Mouse (Mus musculus) adrenal gland, adult (tissue): ENCODE measurements at regions not wholly inside any gene's neighbourhood (a gene's known extent, or its start where the extent isn't known, plus 50 kb on each side); places are given as distances from the start of the nearest gene placed in this dataset.

Source experiments
- DNase-seq, 2 experiments: peaks; one replicate each; pipeline ENCODE4 v3.0.0; 2022 to 2023; ENCODE audit warnings: low spot score in 1 of 2; ENCODE audit not compliant: inconsistent age in 2 of 2

DNA sequence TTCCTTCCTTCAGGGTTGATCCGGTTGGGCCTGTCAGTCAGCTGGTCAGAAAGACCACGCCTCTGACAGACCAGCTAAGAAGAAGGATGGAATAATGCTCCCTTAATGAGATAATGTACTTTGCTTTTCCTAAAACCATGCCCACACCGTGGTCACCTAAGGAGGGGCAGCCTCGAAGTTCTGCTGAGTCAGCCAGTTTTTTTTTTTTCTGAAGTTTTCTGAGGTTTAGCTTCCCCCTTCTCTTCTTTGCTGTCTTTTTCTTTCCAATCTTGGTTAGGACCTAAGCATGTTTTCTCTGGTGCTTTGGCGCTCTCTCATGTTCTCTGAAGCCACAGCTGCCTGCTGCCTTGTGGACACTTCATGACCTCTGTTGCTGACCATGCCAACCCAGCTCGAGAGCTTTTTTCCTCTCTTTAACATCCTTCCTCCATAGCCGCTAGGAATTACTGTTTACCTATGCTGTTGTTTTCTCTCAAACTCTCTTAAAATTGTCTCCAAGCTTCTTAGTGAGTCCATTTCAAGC lies 84.7 kb upstream of the Zfp648 start:
- peak; percentile 5 to 26 for DNase-seq

DNA sequence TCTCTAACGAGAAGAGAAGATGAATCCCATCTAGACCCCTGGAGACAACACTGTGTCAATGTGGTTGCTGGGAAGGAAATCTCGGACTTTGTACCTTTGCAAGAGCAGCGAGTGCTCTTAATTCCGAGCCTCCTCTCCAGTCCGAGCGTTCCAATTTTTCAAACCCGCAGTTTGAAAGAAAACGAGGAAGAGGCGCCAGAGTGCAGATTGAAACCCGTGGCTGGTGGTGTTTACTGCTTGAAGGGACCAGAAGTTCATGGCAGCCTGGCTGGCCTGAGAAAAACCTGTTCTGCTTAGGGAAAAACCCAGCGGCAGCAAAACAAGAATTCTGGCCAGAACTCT lies 83.7 kb upstream of the Zfp648 start:
- DNase-seq, result no peak

DNA sequence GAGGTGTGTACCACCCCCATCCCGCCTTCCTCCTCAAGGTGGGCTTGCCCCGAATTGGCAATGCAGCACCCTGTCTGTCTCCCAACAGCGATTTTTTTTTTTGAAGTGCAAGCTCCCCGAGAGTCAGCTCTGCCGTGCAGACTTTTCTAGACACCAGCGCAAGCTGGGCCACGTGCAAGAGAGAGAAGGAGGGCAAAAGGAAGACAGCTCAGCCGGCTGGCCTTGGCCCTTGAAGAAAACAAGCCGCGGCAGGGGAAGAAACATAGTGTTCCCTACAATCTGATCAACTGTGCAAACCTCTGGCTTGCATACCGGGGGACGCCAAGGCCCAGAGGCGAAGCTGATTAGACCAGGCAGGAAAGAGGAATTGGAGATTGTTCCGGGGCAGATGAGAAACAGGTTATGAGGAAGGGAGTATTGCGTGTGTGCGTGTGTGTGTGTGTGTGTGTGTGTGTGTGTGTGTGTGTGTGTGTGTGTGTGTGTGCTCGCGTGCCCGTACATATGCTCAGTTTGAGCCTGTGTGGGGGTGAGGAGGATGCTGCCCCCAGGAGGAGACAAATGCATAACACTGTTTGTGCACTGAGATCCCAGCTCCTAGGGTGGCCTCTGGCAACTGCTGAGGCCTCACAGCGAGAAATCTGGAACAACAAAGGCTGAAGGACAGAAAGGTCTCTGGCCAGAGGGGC lies 83.2 kb upstream of the Zfp648 start:
- peak; percentile 93 to 94 for DNase-seq

DNA sequence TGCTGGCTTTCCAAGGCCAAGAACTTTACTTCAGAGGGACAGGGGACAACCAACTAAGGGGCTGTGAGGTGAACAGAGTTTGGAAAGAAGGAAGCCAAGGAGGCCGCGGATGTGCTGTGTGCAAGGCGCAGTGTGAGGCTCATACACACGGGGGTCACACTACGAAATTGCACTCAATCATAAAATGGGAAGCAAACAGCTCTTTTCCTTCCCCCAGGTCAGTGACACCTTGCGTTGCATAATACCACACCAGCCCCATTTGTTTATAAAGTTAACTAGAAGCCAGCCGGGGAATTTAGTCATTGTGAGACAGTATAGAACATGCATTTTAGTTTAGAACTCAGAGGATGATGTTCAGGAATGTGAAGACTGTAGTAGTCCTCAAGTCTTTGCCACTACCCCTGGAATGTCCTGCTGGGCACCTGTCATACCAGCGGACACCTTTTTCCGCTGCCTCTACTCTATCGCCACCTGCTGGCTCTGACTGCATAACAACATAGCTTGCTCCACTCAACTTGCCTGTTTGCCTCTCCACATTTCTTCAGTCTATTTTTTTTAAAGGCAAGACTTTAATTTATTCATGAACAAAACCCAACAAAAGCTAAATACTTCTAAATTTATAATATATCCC lies 82.5 kb upstream of the Zfp648 start:
- peak; percentile 82 to 91 for DNase-seq

DNA sequence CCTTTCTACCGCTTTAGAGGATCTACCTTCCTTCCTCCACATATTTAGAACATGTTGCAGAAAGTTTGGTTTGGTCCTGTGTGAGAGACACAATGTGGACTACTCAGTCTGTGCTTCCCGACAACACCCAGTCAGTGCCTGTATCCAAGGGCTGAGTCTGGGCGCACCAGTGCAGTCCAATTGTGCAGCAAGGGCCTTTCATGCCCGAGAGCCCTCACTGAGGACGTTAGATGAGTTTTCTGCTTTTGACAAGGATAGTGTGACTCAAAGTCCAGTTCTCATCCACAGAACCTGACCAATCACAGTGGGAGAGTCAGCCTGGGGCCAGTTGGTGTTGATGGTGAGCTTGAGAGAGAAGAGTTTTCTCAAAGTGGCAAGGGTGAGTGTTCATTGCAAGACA lies 81.4 kb upstream of the Zfp648 start:
- peak in 1 of 2 experiments; percentile 63 for DNase-seq

DNA sequence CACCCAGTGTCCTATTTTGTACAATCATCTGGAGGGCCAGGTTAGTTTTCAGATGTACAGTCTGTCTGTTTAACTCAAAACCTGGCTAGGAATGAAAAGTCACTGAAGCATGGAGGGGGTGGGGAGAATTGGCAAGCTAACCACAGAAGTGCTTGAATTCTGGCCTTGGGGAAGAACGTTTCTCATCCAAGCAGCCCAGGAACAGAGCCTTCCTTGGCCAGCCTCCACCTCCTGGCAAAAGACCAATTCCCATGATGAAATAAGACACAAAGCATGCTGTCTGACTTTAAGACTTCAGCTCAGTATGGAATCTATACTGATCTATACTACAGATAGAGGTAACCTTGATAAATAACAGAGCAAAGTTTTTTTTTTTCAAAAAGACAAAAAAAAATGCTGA lies 80.3 kb upstream of the Zfp648 start:
- peak; percentile 94 to 98 for DNase-seq

DNA sequence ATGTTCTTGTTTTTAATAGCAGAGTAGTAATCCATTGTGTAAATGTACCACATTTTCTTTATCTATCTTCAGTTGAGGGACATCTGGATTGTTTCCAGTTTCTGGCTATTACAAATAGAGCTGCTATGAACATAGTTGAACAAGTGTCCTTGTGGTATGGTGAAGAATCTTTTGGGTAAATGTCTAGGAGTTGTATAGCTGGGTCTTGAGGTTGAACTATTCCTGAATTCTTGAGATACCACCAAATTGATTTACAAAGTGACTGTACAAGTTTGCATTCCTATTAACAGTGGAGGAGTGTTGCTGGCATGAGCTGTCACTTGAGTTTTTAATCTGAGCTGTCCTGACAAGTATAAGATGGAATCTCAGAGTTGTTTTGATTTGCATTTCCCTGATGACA lies 76.0 kb upstream of the Zfp648 start:
- DNase-seq, result peak in 1 of 2 experiments; percentile 53

DNA sequence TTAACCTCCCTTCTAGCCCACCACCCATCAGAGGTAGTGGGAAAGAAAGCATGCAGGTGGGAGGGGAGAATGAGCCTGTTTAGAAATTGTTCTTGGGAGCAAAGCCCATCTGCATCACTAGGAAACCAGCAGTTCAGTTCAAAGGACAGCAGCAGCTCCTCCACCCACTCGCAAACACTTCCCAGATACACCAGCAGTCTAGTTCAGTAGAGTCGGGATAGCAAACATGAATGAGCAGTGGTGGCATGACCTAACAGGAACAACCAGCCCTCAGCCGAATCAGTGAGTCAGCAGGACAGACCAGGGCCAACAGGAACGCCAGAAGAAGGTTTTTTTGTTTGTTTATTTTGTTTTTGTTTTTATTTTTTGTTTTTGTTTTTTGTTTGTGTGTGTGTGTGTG lies 74.5 kb upstream of the Zfp648 start:
- DNase-seq, result peak in 1 of 2 experiments; percentile 27

DNA sequence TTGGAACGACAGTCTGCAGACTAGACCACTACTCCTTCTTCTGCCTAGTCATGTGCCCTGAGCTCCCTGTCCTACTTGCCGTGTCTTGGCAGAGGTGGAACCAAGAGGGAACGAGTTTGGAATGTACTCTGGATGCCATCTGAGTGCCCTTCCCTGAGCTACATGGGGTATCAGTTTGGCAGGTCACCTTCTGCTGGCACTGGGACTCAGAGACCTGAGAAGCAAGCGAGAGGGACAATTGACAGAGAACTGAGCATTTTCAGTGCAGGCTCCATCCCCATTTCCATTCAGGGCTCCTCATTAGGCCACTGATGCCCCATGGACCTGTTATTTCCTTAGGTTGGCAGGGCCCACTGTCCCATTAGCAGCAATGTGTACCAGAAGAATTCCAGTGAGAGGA lies 61.5 kb upstream of the Zfp648 start:
- DNase-seq, result peak in 1 of 2 experiments; percentile 13

DNA sequence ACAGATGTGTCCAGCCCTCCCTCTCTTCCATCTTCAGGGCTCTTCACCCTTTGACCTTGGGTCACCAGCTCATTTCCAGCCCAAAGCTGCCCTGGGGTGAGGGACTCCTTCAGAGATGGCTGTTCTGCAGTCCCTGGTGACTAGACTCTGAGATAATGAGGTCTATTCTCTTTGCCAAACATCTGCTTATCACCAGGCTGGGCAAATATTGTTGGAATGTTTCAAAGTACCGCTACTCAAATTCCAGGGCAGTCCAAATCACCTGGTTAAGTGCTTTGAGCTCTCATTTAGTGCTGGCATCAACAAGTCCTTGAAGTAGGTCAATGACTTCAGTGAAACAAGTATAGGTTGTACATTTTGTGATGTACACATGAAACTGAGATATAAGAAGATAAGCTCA lies 57.3 kb upstream of the Zfp648 start:
- DNase-seq, result peak in 1 of 2 experiments; percentile 18

DNA sequence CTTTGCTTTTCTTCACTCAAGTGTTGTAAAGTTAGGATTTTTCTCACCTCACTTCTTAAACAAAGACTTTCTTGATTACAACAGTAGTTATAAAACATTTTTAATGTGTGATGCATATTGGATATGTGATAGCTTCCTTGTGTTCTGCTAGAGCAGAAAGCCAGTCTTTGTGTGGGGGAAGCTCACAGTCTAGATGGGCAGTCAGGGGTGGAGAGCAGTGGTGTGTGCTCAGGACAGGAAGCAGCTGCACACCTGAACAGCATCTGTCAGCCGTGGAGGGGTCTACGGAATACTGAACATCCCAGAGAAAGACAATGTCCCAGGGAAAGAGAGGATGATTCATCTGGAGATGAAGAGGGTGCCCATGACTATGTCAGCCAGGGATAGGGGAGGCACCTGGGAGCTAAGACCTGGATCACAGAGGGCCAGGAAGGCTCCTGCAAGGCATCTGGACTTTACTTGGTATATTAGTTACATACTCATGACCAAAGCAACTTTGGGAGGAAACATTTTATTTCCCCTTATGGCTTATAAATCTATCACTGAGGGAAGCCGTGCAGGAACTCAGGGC lies 53.9 kb upstream of the Zfp648 start:
- DNase-seq, result no peak

DNA sequence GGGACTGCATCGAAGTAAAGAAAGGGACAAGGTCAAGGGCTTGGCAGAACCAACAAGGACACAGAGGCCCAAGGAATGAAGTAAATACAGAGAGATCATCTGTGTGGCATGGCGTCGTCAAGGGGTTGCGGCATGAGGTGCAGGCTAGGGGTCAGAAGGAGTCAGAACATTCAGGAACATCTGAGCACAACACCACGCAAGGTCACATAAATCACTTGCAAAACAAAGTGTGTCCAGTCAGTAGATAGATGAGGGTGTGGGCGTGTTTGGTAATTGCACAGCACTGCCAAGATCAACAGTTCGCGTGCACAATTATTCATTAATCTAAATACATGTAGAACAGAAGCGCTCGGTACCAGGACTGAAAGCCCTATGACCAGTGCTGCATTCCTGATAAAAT lies 52.0 kb upstream of the Zfp648 start:
- DNase-seq, result peak; percentile 72 to 85

DNA sequence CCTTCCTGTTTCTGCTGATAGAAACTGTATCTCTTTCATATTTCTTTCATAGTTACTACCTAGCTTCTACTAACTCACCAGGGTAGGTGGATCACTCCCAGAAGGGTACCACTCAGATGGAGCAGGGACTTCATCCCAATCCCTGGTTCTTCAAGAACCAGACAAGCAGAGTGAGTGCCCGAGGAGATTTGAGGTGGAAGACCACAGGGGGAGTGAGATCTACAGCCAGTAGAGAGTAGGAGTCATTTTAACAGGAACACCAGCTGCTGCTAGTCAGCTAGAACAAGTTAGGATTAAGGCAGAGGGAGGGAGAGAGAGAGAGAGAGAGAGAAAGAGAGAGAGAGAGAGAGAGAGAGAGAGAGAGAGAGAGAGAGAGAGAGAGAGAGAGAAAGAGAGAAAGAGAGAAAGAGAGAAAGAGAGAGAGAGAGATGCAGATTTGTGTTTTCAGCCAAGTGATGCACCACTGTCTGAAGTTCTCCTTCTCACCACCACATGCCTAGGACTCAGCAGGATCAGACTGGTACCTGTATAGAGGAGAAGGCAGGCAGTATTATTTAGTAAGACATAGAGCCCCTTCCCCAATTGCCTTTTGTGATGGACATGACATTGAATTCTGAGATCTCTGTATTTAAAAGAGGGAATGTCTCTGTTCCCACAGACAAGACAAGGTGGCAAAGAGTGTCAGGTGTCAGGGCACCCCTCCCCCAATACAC lies 51.4 kb upstream of the Zfp648 start:
- DNase-seq, result no peak

DNA sequence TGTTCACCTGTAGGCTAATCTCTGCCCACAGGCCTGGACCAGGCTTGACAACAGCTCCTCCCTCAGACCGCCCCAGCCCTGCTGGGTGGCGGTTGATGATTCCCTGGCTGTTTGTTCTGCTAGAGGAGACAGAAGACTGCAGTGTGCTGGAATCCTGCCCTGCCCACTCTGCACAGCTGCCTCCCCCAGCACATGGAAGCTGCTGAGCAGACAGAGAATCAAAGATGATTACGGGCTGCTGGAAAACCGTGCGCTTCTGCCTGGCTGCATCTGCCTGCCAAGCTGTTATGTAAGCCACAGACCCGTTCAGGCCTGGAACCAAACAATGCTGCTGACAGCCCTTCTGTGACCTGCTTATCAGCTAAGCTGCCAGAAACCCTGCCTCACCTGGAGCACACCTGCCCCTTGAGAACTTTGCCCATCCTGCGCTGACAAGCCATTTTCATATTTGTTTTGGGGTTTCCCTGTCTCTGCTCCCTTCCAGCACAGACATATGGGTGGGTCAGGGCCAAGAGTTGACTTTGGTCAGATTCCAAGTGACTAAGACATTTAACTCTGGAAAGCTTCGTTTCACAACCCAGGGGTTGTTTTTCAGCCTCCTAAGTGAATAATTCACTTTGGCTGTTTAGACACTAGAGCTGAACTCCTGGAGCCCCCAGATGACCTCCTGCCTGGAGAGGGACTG lies 50.7 kb upstream of the Zfp648 start:
- DNase-seq, result peak; percentile 88 to 96
